Mouse (Mus musculus) embryonic fibroblast, embryonic 13.5 days (primary cell): ENCODE data around the gene Fam219a.

ENCODE experiments used
- CTCF ChIP-seq: IDR thresholded peaks from 2 replicates; pipeline ENCODE4 v1.5.1; 2011; ENCODE audit warnings: mild to moderate bottlenecking, control low read depth, low read length, moderate library complexity, borderline replicate concordance; ENCODE audit not compliant: insufficient read depth
- POLR2A ChIP-seq: IDR thresholded peaks from 2 replicates; pipeline ENCODE4 v1.6.1; 2011; ENCODE audit warnings: low read depth, mild to moderate bottlenecking, control low read depth, low read length, moderate library complexity

DNA sequence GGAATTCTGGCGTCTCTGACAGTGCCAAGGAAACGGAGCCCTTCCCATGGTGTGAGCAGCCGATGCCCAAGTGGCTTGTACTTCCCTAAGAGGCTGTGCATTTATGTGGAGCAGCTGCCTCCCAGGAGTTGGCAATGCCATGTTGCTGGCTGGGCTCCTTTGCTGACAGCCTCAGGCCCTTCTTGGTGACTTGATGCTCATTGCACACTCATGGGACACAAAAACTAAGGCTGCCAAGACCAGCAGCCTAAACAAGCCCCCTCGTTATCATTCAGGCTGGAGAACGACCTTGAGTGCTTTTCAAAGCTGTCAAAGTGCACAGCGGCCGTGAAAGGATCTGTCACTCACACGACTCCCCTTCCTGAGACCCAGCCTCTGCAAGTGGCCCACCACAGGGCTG lies 42.8 kb upstream of the Fam219a start:
- TF ChIP-seq POLR2A (no peak), CTCF (no peak)
